Mouse (Mus musculus): ENCODE data around the gene Sez6l2.

Sez6l2 gene

DNA sequence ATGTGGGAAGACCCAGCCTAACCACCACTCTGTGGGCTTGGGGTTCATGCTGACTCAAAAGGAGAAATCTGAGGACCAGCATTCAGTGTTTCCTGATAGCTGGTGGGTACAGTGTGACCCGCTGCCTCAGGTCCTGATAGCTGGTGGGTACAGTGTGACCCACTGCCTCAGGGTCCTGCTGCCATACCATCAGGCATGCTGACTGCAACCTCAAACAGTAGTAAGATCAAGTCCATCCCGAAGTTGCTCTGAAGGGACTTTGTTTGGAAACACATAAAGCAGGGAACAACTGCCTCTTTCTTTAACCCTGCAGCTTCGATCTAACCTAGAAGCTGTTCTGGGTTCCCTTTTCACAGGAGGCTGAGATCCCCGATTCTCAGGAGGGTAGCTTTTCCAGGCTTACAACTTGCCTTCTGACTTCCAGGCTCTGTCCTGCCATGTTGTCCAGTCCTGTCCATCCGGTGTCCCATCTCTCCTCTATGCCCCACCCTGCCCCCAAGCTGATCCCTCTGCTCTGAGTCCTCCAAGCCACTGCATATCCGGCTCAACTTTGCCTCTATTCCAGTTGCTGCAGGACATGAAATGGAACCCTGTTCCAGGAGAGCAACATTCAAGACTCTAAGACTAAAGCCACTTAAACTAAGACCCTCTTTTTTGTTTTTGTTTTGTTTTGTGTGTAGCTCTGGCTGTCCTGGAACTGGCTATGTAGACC lies 57.1 kb downstream of the Sez6l2 start:
- DNase-seq (ENCODE audit: low spot score in 2 of 2): no peak

DNA sequence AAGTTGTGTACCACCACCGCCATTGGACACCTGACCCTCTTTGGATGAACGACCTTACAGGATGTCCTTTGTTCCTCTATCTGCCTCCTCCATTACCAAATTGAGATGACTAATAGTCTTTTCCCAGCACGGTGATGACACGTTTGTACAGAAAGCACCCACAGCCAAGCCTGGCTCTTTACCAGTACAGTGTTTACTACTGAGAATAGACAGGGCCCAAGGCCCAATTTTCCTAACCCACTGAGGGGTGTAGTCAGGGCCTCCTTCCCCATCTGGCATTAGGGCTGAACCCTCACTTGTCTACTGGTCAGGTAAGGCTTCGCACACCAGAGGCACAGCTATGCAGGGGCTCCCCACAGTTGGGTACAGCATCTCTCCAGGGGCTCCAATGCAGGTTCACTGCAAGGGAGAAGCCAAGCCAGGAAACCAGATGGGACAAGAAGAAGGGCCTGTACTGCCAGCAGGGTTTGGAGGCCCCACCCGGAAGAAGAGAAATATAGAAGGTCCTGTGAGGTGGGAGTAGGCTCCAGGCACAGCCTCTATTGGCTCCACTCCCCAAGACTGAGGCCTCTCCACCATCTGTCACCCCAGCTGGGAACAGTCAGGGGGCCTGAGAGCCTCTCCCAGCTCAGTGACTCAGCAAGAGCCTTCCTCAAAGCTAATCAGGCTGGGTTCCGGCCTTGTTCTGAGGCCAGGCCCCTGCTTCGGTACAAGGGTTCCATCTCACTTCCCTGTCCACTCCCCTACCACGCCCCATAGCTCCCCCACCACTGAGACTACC lies 58.1 kb downstream of the Sez6l2 start:
- peak; percentile 74 to 79 for DNase-seq (ENCODE audit: low spot score in 2 of 2)

DNA sequence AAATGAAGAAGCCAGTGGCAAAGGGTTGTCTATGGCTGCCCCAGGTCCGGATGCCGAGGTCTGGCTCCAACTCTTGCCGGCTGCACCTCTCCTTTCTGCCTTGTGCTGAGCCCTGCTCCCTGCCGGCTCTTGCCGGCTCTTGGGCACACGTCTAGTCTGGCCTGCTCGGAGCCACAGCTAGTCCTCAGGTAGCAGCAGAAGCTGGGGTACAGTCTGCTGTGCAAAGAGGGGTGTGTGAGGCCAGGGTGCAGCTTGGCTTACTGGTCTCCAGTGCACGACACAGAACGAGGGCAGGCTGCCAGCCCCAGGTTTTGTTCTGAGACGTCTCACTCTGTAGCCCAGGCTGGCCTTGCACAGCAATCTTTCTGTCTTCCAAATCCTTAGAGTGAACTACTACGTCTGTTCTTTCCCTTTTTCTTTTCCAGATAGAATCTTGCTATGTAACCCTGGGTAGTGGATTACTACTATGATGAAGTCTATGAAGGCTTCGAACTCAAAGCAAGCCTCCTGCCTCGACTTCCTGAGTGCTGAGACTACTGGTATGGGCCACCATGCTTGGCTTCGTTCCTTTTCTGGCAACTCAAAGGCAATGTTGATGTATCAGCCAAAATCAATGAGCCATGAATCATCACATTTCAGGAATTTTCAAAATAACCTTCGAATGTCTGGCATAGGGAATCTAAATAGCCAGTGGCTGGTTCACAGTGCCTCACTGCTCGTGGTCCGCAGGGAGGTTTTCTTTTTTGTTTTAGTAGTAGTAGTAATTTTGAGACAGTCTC lies 59.1 kb downstream of the Sez6l2 start:
- DNase-seq (ENCODE audit: low spot score in 2 of 2): no peak

DNA sequence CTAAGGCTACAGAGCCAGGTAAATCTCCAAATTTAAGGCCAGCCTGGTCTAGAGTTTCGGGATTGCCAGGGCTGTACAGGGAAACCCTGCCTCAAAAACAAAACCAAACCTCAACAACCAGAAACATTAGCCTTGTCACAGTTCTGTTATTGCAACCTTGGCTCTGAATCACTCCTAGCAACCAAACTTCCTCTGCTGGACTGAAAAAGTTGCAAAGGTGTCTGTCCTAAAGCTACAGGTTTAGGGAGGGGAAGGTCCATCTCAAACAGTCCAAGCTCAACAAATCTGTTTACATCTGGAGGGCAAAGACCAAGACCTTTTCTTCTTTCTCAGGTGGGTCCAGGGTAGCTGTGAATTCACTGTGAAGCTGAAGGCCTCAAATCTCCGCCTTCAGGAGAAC lies 60.7 kb downstream of the Sez6l2 start:
- no peak for DNase-seq (ENCODE audit: low spot score in 2 of 2)

DNA sequence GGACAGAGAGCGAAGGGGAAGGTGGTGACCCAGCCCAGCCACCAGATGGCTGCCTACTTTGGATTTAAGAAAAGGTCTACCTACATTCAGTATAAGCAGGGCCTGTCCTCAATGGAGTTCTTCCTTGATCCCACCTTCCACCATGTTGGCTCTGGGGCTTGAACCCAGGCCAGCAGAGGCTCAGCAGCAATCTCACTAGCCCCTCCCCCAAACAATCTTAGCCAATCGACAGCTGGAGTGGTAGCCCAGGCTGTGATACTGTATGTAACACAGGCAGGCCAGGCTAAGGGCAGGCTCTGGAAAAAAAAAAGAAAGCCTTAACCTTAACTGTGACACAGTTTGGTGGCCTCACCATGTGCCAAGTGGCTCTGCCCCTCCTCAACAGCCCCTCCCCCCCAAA lies 61.4 kb downstream of the Sez6l2 start:
- no peak for DNase-seq (ENCODE audit: low spot score in 2 of 2)

DNA sequence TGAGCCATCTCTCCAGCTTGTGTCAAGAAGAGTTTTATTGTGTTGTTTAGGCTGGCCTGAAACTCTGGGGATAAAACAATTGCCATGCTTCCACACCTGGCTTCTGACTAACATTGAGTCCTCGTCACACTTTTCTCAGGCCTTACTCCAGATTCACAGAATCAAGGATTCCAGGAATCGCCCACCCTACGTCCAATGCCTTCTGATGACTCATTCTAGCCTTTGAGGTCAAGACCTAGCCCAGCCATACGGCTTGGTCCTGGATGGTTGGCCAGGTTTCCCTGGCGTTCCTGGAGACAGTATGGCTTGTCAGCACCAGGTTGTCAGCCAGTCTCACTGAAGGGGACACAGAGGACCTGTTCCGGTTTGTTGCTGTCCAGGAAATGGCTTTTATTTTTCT lies 62.0 kb downstream of the Sez6l2 start:
- DNase-seq (ENCODE audit: low spot score in 2 of 2): no peak

DNA sequence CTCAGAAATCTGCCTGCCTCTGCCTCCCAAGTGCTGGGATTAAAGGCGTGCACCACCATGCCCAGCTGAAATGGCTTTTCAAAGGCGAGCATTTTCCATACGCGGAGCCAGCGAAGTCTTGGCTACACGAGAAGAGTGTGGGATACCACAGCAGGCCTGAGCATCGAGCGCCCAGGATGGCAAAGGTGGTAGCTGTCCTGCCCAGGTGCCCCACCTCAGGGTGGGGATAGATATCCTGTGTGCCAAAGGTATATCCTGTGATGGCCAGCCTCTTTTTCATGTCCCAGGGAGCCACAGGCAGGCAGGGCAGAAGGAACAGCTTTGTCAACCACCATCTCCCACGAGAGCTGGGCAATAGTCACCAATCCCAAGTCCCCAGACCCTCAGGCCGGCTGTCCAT lies 62.5 kb downstream of the Sez6l2 start:
- no peak for DNase-seq (ENCODE audit: low spot score in 2 of 2)

DNA sequence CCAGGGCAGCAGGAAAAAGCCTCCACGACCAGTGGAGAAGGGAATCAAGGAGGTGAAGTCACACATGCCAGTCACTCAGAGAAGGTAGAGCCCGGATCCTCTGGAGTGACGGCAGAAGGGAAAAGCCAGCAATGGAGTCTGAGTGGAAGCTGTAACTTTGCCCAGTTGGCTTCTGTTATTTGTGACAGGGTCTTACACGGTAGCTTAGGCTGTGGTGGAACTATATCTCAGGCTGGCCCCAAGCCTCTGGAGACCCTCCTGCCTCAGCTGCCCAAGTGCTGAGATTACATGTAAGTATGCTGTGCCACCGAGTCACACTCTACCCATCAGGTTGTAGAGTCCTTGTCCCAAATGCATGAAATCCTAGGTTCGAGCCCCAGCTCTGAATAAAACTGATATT lies 63.0 kb downstream of the Sez6l2 start:
- DNase-seq (ENCODE audit: low spot score in 2 of 2): no peak

DNA sequence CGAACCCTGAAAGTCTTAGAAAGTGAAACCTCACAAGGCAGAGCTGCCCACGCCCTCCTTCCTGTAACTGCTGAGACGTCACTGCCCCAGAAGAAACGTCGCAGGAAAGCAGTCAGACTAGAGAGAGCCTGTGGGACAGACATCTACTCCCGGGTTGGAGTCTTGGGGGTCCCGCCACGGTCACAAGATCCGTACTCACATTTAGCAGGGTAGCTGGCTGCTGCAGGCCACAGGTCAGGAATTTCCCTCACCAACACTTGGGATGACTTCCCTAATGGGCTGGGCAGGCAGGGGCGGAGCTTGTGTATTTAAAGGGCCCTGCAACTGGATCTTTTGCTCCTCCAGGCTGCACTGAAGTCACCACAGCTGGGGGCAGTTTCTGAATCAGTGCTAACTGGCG lies 64.0 kb downstream of the Sez6l2 start, which contains the start of gene Mvp:
TSS of gene Mvp (minus strand) at position 302 of the 400 bp plus-strand sequence.
- DNase-seq (ENCODE audit: low spot score in 2 of 2): no peak

DNA sequence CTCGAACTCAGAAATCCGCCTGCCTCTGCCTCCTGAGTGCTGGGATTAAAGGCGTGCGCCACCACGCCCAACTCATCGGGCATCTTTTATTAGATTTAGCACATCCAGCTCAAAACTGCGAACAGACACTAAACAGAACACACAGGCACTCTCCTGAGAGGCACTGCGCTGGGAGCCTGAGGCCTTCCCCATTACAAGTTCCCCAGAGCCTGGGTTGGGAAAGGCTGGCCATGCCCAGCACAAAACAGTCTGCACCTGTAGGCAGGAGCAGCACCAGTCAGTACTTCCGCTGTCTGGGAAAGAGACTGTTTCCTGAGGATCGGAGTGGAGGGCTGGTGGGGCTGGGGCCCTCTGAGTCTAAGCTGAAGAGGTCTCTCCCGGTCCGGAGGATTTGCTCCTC lies 64.6 kb downstream of the Sez6l2 start:
- no peak for DNase-seq (ENCODE audit: low spot score in 2 of 2)

DNA sequence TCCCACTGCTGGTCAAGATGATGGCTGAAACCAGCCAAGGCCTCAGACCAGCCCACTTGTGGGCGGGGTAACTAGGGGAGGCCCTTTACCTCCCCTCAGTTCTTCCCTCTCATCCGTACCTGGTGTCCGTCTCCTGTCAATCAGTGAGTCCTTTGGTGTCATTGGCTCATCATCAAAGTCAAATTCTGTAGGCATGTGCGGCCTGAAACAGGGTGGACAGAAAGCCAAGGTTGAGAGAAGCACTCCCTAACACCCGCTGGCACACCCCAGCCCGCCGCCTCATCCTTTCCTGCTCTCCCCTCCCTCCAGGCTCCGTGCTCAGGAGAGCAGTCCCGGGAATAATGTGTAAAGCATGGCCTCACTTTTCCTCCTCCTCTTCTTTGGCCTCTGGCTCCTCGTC lies 65.7 kb downstream of the Sez6l2 start:
- no peak for DNase-seq (ENCODE audit: low spot score in 2 of 2)

DNA sequence TGATC lies 65.9 kb downstream of the Sez6l2 start, which contains the start of gene Pagr1b:
TSS of gene Pagr1b (minus strand) at position 4 of the 5 bp plus-strand sequence.
- DNase-seq (ENCODE audit: low spot score in 2 of 2): no peak

DNA sequence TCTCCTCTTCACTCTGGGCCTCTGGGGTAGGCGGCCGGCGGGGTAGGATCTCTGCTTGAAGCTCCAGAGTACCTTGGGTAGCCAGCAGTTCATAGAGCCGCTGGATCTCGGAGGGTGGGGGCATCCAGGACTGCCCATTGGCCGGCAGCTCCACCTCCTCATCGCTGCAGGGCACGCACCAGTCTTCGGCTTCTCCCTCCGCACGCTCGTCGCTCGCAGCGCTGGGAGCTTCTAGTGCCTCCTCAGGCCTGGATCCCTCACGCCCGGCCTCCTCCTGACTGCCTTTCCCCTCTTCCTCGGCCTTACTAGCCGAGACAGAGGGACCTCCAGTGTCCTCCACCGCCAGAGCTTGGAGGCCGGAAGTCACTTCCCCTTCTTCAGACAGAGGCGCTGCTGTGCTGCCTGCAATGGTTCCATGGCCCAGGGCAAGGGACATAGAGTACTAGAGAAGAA lies 66.1 kb downstream of the Sez6l2 start:
- peak; percentile 55 to 69 for DNase-seq (ENCODE audit: low spot score in 2 of 2)

DNA sequence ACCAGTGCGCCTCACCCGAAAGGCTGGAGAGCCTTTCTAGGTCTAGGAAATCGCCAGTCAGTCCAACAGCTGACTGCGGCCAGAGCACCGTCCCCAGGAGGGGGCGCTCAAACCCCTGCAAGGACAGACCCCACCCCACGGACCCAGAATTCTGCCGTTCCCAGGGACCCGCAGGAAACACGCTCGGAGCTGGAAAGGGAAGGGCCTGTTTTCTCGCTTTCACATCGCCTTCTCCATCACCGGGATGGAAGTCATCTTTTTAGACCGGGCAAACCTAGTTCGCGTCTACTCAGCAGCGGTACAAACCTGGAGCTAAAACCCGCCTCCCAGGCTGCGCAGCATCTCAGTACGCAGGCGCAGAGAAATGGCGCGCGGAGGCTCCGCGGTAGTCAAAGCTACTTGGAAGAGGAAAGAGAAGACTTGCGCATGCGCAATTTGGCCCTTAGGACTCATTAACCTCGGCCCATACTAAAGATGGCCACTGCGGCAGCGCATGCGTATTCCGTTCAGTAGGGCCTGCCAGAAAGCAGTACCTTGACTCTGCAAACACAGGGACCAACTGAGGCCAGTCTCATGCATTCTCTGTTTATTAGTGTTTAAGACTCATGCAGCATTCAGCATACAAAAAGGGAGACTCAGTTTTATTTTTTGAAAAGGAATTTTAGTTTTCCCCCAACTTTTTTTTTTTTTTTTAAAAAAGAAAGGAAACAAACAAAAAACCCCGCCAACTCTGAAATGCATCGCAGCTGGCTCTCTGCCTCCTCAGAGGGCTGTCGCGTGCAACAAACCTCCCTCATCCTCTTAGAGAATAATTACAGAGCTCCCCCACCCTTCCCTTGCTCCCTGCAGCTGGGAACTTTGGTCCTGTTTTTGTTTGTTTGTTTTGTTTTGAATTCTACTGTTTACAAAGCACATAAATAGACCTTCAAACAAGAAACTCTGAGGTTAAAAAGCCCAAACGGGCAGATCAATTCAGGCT lies 66.9 kb downstream of the Sez6l2 start, which contains the start of gene Pagr1a:
TSS of gene Pagr1a (minus strand) at position 382 of the 979 bp plus-strand sequence.
- peak; percentile 97 to 98 for DNase-seq (ENCODE audit: low spot score in 2 of 2)

DNA sequence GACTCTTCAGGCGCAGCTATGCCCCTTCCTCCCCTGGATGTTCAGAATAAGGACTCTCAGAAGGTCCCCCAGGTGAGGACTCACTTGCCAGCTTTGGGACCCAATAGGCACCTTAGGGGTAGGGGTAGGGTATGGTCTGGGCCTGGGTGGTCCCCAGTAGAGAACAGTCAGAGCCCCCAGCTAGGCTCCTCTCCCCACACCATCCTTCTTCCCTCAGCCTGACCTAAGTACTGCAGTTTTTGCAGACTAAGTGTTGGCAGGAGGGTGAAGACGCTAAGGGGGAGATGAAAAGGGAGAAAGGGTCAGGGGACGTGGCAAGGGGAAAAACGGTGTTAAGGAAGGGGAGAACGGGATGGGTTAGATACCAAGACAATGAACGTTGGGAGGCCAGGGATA lies 67.6 kb downstream of the Sez6l2 start:
- DNase-seq (ENCODE audit: low spot score in 2 of 2): no peak

DNA sequence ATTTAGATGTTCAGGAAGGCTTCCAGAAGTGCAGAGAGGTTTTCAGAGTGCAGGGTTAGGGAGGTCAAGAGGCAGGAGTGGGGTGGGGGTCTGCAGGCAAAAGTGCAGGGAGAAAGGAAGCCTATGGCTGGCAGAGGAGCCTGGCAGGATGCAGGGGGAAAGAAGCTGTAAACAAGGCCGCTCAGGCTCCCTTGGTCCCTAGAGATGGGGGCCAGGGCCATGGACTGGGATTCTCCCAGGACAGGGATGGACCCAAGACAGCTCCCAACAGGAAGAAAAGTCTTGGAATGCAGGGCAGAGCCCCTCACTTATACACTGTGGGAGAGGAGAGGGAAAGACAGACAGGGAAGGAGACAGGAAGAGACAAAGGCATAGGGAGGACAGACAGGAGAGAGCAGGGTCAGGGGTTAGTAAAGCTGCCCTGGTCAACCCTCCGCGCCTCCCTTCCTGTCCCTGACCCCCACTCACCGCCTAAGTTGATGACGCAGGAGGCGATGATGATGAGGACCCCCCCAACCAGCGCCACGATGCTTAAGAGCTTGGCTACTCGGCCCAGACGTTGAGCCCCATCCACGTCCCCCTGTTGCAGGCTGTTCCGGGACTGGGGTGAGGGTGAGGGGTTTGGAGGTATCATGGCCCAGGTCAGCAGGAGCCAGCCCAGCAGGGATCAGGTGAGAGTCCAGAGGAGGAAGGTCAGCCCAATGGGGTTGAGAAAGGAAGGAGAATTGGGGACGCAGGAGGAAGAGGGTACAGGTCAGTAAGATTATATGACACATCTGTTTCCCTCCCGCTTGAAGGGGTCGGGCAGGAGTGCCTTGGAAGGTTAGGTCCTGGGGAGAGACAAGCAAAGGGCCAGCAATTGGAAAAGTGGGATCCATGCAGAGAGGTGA lies 68.3 kb downstream of the Sez6l2 start:
- no peak for DNase-seq (ENCODE audit: low spot score in 2 of 2)

DNA sequence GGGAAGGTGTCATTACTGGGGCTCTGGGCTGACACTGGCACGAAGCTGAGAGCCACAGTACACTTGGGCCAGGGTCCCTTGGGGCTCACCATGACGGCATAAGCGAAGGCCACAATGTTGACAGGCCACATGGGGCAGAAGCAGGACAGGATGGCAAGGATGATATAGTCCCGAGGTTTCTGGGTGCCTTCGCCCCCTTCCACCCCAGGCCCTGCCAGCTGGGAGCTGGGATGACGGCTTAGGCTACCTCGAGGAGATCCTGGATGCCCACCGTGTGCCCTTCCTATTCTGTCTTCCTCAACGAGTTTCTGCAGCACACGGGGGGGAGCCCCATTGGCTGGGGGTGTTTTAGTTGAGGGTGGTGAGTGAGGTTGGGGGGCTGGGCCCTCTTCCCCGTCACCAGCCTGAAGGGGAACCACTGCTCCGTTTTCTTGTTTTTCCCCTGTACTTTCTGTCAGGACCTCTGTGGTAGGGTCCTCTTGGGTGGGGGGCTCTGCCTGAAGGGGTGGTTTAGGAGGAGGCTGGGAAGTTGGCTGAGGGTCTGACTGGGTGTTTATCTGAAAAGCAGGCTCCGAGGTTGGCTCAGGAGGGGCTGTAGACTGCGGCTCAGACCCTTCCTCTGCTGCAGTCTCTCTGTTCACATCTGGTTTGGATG lies 69.1 kb downstream of the Sez6l2 start:
- DNase-seq (ENCODE audit: low spot score in 2 of 2): no peak

DNA sequence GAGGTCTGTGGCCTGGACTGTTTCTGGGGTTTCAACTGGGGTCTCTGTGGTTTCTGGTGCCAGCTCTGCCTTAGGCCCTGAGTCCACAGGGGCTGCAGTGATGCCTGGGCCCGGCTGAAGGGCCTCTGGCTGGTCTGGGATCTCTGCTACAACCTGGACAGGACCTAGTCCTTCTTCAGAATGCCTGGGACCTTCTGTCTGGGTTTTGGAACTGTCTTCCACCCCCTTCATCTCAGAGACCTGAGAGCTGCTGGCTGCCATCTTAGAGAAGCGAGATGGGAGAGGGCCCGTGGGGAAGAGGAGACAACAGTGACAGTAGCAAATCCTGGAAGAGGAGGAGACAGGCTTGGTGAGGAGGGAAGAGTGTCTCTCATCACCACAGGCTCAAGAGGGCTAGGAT lies 69.7 kb downstream of the Sez6l2 start:
- peak in 1 of 2 experiments; percentile 29 for DNase-seq (ENCODE audit: low spot score in 2 of 2)

Data from right cerebral cortex, adult 2 months (tissue).